ENCODE assay signal across 1 mouse cellular context in the genomic region with DNA sequence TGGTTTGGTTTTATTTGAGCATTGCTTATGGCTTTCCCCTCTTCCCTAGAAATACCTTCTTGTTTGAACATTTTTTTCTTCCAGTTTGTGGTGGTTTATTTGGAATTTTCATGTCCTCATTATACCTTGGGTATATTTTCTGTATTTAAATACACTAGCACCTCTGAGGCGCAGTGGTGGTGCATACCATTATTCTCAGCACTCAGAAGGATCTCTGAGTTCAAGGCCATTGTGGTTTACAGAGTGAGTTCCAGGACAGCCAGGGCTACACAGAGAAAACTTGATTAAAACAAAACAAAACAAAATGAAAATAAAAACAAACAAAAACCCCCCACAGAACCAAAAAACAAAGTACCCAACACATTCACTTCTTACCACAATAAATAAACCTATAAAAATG.
TF ChIP-seq lines count a peak whose summit lies in the region.

No protein-coding gene starts in this region.

TF ChIP-seq in myocyte, 11 proteins besides CTCF, POLR2A, EP300 and RAD21 (continued from another document):
- TF ChIP-seq E2F4 (IDR thresholded peaks at IDR 0.05; ENCODE audit: insufficient read depth): no peak
- TF ChIP-seq TCF12 (IDR thresholded peaks at IDR 0.05; ENCODE audit: insufficient read depth, poor library complexity, severe bottlenecking): no peak
- no peak for TF ChIP-seq USF1 (IDR thresholded peaks at IDR 0.05; ENCODE audit: low read depth)
- TF ChIP-seq REST (IDR thresholded peaks at IDR 0.05; ENCODE audit: insufficient read depth, insufficient read length): no peak
- TF ChIP-seq SRF (IDR thresholded peaks at IDR 0.05; ENCODE audit: control insufficient read depth, insufficient read length, low read depth): no peak
- no peak for TF ChIP-seq MYOG (IDR thresholded peaks at IDR 0.05; ENCODE audit: control insufficient read depth in 1 of 3, insufficient read depth in 1 of 3, insufficient read length in 2 of 3, low read depth in 2 of 3)
- TF ChIP-seq CEBPB (IDR thresholded peaks at IDR 0.05; ENCODE audit: insufficient read depth, poor library complexity, severe bottlenecking): no peak
- no peak for TF ChIP-seq TCF3 (IDR thresholded peaks at IDR 0.05; ENCODE audit: insufficient read length, low read depth)
